Mouse (Mus musculus) megakaryocyte, embryonic 14.5 days (primary cell): ENCODE measurements at regions not wholly inside any gene's neighbourhood (a gene's known extent, or its start where the extent isn't known, plus 50 kb on each side); places are given as distances from the start of the nearest gene placed in this dataset.

Experiments
- FLI1 ChIP-seq: IDR thresholded peaks from 2 replicates; pipeline ENCODE4 v1.6.1; 2012; ENCODE audit warnings: low read length, inconsistent platforms, mixed read lengths
- GATA1 ChIP-seq: IDR thresholded peaks from 3 replicates; pipeline ENCODE4 v1.6.1; 2012; ENCODE audit warnings: mixed read lengths, low read length, inconsistent platforms, borderline replicate concordance

DNA sequence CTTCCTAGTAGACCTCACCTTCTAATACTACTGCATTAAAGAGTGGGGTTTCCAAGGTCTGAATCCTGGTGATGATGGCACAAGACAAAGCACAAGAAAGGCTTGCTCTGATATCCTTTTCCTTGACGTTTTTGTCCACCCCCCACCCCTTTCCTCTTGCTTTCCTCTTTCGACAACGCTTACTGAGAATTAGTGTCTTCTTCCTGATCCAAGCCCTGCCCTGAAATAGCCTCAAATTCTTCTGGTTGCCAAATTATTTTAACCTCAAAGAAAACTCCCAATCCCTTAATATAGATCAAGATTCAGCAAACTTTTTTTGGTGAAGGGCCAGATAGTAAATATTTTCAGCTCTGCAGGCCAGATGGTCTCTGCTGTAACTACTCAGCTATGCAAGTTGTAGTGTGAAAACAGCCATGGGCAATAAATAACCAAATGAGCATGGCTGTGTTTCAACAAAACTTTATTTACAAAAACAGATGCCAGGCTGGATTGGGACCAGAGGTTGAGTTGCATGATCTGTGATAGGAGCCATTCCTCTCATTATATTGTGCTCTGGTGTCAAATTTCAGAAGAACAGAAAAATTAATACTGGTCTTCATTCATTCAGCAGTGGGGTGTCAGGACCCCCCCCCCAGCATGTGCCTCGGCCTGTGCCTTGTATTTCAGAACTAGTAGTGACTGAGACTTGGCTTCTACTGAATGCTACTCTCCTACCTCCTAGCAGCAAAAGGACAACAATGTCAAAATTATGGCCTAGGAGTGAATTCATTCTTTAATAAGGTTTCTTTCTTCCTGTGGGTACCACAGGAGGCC lies 218.5 kb upstream of the Nrip1 start:
- no peak for TF ChIP-seq GATA1
- no peak for TF ChIP-seq FLI1
